Mouse (Mus musculus): Measurements from ENCODE around the gene Adarb2. TPM values are rescaled to one million over a fixed set of nuclear protein-coding genes. Genes with fewer than 3 reads are reported as not detected.

The Adarb2 gene
- polyA plus RNA-seq, 1 experiment = 10.0 TPM

GRCm38 (mm10) chr13:8448192-8448879, 245.7 kb downstream of the Adarb2 start:
- no peaks in the 10 kb centered on the region for H3K4me1 ChIP-seq (ENCODE audit: control insufficient read depth, insufficient read depth, low read length)
- H3K27me3 ChIP-seq (ENCODE audit: control insufficient read depth, insufficient read depth, low read length) = no peaks in the 10 kb centered on the region
- TF ChIP-seq POLR2A (IDR thresholded peaks at IDR 0.05; ENCODE audit: borderline replicate concordance, insufficient read depth, low read length) = no peak
- TF ChIP-seq CTCF (IDR thresholded peaks at IDR 0.05; ENCODE audit: borderline replicate concordance, insufficient read depth, low read depth, low read length) = no peak
- peak in 1 of 2 experiments; percentile 9 for DNase-seq
- H3K4me3 ChIP-seq (replicated peaks; ENCODE audit: insufficient read depth, low read depth, low read length) = no peak overlapping the region
- H3K27ac ChIP-seq (ENCODE audit: insufficient read depth, low read length) = no peak overlapping the region
- WGBS = 70% methylated on average over 8 of the region's 8 CpGs

- peak in 1 of 2 experiments; percentile 18 for DNase-seq
- Histone ChIP-seq H3K4me1 (ENCODE audit: control insufficient read depth, insufficient read depth, low read length) (no peaks in the 10 kb centered on the region), H3K27ac (ENCODE audit: insufficient read depth, low read length) (no peak overlapping the region), H3K4me3 (replicated peaks; ENCODE audit: insufficient read depth, low read depth, low read length) (no peak overlapping the region), H3K27me3 (ENCODE audit: control insufficient read depth, insufficient read depth, low read length) (no peaks in the 10 kb centered on the region)
- WGBS = 12% methylated on average over 4 of the region's 4 CpGs
- no peak for TF ChIP-seq POLR2A (IDR thresholded peaks at IDR 0.05; ENCODE audit: borderline replicate concordance, insufficient read depth, low read length)
- no peak for TF ChIP-seq CTCF (IDR thresholded peaks at IDR 0.05; ENCODE audit: borderline replicate concordance, insufficient read depth, low read depth, low read length)
These were observed 248.9 kb downstream of the Adarb2 start for GRCm38 (mm10) chr13:8451581-8451980.

- H3K27ac ChIP-seq (ENCODE audit: insufficient read depth, low read length) = no peak overlapping the region
- H3K4me1 ChIP-seq (ENCODE audit: control insufficient read depth, insufficient read depth, low read length) = no peaks in the 10 kb centered on the region
- no peak for DNase-seq
- TF ChIP-seq CTCF (IDR thresholded peaks at IDR 0.05; ENCODE audit: borderline replicate concordance, insufficient read depth, low read depth, low read length) (no peak), POLR2A (IDR thresholded peaks at IDR 0.05; ENCODE audit: borderline replicate concordance, insufficient read depth, low read length) (no peak)
- H3K4me3 ChIP-seq (replicated peaks; ENCODE audit: insufficient read depth, low read depth, low read length) = no peak overlapping the region
- WGBS = 84% methylated on average over 3 of the region's 3 CpGs
- H3K27me3 ChIP-seq (ENCODE audit: control insufficient read depth, insufficient read depth, low read length) = no peaks in the 10 kb centered on the region; the same call in 1 of the 2 replicates
These were observed 254.2 kb downstream of the Adarb2 start for GRCm38 (mm10) chr13:8456886-8457285.

GRCm38 (mm10) chr13:8457831-8458230, 255.2 kb downstream of the Adarb2 start:
- WGBS = 71% methylated on average over 3 of the region's 3 CpGs
- H3K4me1 ChIP-seq (ENCODE audit: control insufficient read depth, insufficient read depth, low read length) = no peaks in the 10 kb centered on the region

GRCm38 (mm10) chr13:8467591-8468366, 265.1 kb downstream of the Adarb2 start:
- WGBS = 81% methylated on average over 12 of the region's 12 CpGs
- Histone ChIP-seq H3K4me1 (ENCODE audit: control insufficient read depth, insufficient read depth, low read length) (no peaks in the 10 kb centered on the region), H3K27me3 (ENCODE audit: control insufficient read depth, insufficient read depth, low read length) (no peaks in the 10 kb centered on the region), H3K27ac (ENCODE audit: insufficient read depth, low read length) (no peak overlapping the region), H3K4me3 (replicated peaks; ENCODE audit: insufficient read depth, low read depth, low read length) (no peak overlapping the region)
- TF ChIP-seq POLR2A (IDR thresholded peaks at IDR 0.05; ENCODE audit: borderline replicate concordance, insufficient read depth, low read length) = no peak
- no peak for TF ChIP-seq CTCF (IDR thresholded peaks at IDR 0.05; ENCODE audit: borderline replicate concordance, insufficient read depth, low read depth, low read length)
- no peak for DNase-seq

More at GRCm38 (mm10) chr13:8457831-8458230, 255.2 kb downstream of the Adarb2 start:
- TF ChIP-seq POLR2A (IDR thresholded peaks at IDR 0.05; ENCODE audit: borderline replicate concordance, insufficient read depth, low read length) (no peak), CTCF (IDR thresholded peaks at IDR 0.05; ENCODE audit: borderline replicate concordance, insufficient read depth, low read depth, low read length) (no peak)
- Histone ChIP-seq H3K27ac (ENCODE audit: insufficient read depth, low read length) (no peak overlapping the region), H3K4me3 (replicated peaks; ENCODE audit: insufficient read depth, low read depth, low read length) (no peak overlapping the region), H3K27me3 (ENCODE audit: control insufficient read depth, insufficient read depth, low read length) (no peaks in the 10 kb centered on the region; the same call in 1 of the 2 replicates)
- no peak for DNase-seq

GRCm38 (mm10) chr13:8476237-8476636, 273.6 kb downstream of the Adarb2 start:
- no peaks in the 10 kb centered on the region for H3K4me1 ChIP-seq (ENCODE audit: control insufficient read depth, insufficient read depth, low read length)
- no peak for TF ChIP-seq POLR2A (IDR thresholded peaks at IDR 0.05; ENCODE audit: borderline replicate concordance, insufficient read depth, low read length)
- H3K27ac ChIP-seq (ENCODE audit: insufficient read depth, low read length) = no peak overlapping the region
- H3K27me3 ChIP-seq (ENCODE audit: control insufficient read depth, insufficient read depth, low read length) = no peaks in the 10 kb centered on the region
- WGBS = 56% methylated on average over 3 of the region's 3 CpGs
- H3K4me3 ChIP-seq (replicated peaks; ENCODE audit: insufficient read depth, low read depth, low read length) = no peak overlapping the region
- no peak for DNase-seq

GRCm38 (mm10) chr13:8478731-8479130, 276.1 kb downstream of the Adarb2 start:
- no peaks in the 10 kb centered on the region for H3K4me1 ChIP-seq (ENCODE audit: control insufficient read depth, insufficient read depth, low read length)
- H3K27ac ChIP-seq (ENCODE audit: insufficient read depth, low read length) = no peak overlapping the region
- no peak overlapping the region for H3K4me3 ChIP-seq (replicated peaks; ENCODE audit: insufficient read depth, low read depth, low read length)
- no peaks in the 10 kb centered on the region for H3K27me3 ChIP-seq (ENCODE audit: control insufficient read depth, insufficient read depth, low read length)
- 95% methylated on average over 1 of the region's 1 CpGs for WGBS
- no peak for DNase-seq
- no peak for TF ChIP-seq POLR2A (IDR thresholded peaks at IDR 0.05; ENCODE audit: borderline replicate concordance, insufficient read depth, low read length)
- no peak for TF ChIP-seq CTCF (IDR thresholded peaks at IDR 0.05; ENCODE audit: borderline replicate concordance, insufficient read depth, low read depth, low read length)

GRCm38 (mm10) chr13:8479970-8480369, 277.3 kb downstream of the Adarb2 start:
- H3K4me1 ChIP-seq (ENCODE audit: control insufficient read depth, insufficient read depth, low read length) = 0 out of 2 replicates have a peak, but pooled peaks cover 2% of the 10 kb centered on the region
- H3K27me3 ChIP-seq (ENCODE audit: control insufficient read depth, insufficient read depth, low read length) = no peaks in the 10 kb centered on the region
- DNase-seq = no peak
- no peak overlapping the region for H3K4me3 ChIP-seq (replicated peaks; ENCODE audit: insufficient read depth, low read depth, low read length)
- TF ChIP-seq CTCF (IDR thresholded peaks at IDR 0.05; ENCODE audit: borderline replicate concordance, insufficient read depth, low read depth, low read length) (no peak), POLR2A (IDR thresholded peaks at IDR 0.05; ENCODE audit: borderline replicate concordance, insufficient read depth, low read length) (no peak)
- H3K27ac ChIP-seq (ENCODE audit: insufficient read depth, low read length) = no peak overlapping the region
